Mouse (Mus musculus) thymus, adult 2 months (tissue): ENCODE measurements around the gene Rfc4. TPM values are rescaled to one million over a fixed set of nuclear protein-coding genes. Genes with fewer than 3 reads are reported as not detected.
A peak's percentile ranks its signal among the peaks of the same experiment; 100 is the strongest.

Source experiments
- DNase-seq: peaks from one replicate; pipeline ENCODE4 v3.0.0; 2021
- H3K27ac ChIP-seq: fragments of 200-500 bp; 2 replicates; pipeline ENCODE4 v1.5.1; 2012; ENCODE audit warnings: low read length, control low read depth; ENCODE audit not compliant: control insufficient read depth, insufficient read depth
- H3K27me3 ChIP-seq: fragments of 200-500 bp; 2 replicates; pipeline ENCODE4 v1.6.1; 2012; ENCODE audit warnings: mild to moderate bottlenecking, low read length, moderate library complexity, mixed read lengths; ENCODE audit not compliant: control insufficient read depth, insufficient read depth
- H3K36me3 ChIP-seq: fragments of 200-500 bp; 2 replicates; pipeline ENCODE4 v1.6.1; 2012; ENCODE audit warnings: mild to moderate bottlenecking, low read length, moderate library complexity; ENCODE audit not compliant: control insufficient read depth, insufficient read depth
- H3K4me1 ChIP-seq: fragments of 200-500 bp; replicated peaks from 2 replicates; pipeline ENCODE4 v1.6.1; 2012; ENCODE audit warnings: low read length; ENCODE audit not compliant: control insufficient read depth, insufficient read depth
- H3K4me3 ChIP-seq: fragments of 200-500 bp; 2 replicates; pipeline ENCODE4 v1.5.1; 2012; ENCODE audit warnings: mild to moderate bottlenecking, low read length, control low read depth, moderate library complexity; ENCODE audit not compliant: control insufficient read depth, insufficient read depth
- CTCF ChIP-seq: fragments of 200-500 bp; IDR thresholded peaks from 2 replicates; pipeline ENCODE4 v1.5.1; 2012; ENCODE audit warnings: mild to moderate bottlenecking, control low read depth, low read length, moderate library complexity, borderline replicate concordance; ENCODE audit not compliant: control insufficient read depth, poor library complexity, insufficient read depth; ENCODE audit errors: extremely low read depth
- POLR2A ChIP-seq: fragments of 200-500 bp; IDR thresholded peaks from 2 replicates; pipeline ENCODE4 v1.6.1; 2012; ENCODE audit warnings: mild to moderate bottlenecking, low read length, control low read depth, moderate library complexity; ENCODE audit not compliant: control insufficient read depth, poor library complexity, insufficient read depth; ENCODE audit errors: extremely low read depth
- WGBS: fragments of 180-500 bp; shearing (Covaris S2); methylation state at CpG from one replicate; pipeline ENCODE4 v1.1.7; 2018; 5-methylcytosine and 5-hydroxymethylcytosine counted together
- polyA plus RNA-seq: library from polyadenylated mRNA; depleted of rRNA; stranded (reverse); fragments of >200 nt; gene quantifications from 2 replicates; pipeline ENCODE4 v1.2.3, GENCODE M21; 2012

Gene Rfc4
- polyA plus RNA-seq, 1 experiment: 2.6 TPM

DNA sequence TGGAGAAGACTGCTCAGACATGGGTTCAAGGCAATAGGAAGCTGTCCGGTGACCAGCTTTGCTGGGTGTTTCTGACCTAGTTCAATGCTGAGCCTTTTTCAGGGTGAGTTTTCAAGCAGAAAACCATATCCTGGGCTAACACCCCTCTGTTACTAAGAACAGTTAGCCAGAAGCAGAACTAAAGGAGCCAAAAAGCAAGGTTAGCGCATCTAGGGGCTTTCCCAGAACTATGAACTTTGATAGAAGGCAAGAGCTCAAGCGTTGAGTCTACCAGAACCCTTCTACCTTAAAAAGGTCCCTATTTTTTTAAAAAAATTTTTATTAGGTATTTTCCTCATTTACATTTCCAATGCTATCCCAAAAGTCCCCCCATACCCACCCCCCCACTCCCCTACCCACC, 13.4 kb upstream of the Rfc4 start:
- 85% methylated on average over 3 of the region's 3 CpGs for WGBS
- Histone ChIP-seq H3K27ac (no peak overlapping the region), H3K36me3 (no peaks in the 10 kb centered on the region), H3K4me3 (no peak overlapping the region), H3K27me3 (no peaks in the 10 kb centered on the region), H3K4me1 (peaks cover 7% of the 10 kb centered on the region)
- DNase-seq: no peak
- no peak for TF ChIP-seq POLR2A
- TF ChIP-seq CTCF: no peak

DNA sequence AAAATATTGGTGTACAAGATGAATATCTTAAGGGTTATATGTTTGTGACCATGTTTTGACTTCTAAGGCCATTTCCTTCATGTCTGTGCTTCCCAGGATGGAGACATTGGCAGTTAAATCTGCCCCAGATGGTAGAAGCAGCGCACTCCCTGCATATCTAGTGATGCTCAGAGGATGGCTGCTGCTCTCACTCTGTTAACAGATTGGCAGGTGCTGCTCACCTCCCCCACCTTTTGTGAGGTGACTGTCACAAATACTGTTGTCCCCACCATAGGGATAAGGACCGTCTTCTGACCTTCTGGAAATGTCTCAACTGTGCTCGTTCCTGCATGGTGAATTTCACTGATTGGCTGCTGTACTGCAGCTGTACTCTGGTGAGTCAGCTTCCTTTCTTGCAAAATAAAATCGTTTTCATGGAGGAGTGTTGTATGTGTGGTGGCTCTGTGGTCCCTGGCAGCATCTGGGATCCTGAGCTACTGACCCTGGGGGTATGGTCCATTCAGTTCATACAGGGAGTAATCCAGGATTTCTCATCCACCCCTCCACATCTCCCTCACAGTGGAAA, 9.0 kb upstream of the Rfc4 start:
- Histone ChIP-seq H3K4me3 (no peak overlapping the region), H3K4me1 (peaks cover 2% of the 10 kb centered on the region; the same call in 1 of the 2 replicates), H3K36me3 (no peaks in the 10 kb centered on the region), H3K27me3 (no peaks in the 10 kb centered on the region), H3K27ac (no peak overlapping the region)
- TF ChIP-seq POLR2A: no peak
- TF ChIP-seq CTCF: no peak
- no peak for DNase-seq
- 42% methylated on average over 4 of the region's 4 CpGs for WGBS

DNA sequence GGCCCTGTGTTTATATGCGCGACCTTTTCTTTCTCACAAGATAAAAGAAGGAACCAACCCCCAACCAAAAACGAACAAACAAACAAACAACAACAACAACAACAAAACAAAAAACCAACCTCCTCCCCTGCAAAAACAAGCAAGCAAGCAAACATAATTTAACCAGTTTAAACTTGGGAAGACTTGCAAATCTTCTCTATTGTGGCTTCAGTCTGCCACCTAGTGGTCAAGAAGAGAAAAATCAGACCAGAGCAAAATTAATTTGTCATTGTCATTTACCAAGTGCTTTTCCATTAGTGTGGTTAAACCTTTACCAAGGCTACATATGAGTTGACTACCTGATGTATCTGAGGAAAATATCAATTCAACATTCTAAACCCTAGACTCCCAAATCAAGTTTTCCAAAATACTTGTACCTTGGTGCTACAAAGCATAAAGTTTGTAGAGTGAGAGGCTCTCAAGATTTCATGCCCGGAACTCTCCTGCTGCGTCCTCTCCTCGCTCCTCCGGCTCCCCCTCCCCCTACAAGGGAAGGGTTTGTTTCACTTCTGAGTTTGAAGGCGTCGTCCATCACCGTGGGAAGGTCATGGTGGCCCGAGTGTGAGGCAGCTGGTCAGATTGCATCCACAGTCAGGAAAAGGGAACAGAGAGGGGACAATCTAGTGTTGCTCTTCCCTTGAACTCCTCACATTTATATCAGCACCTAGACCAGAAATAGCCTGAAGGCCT, 8.0 kb upstream of the Rfc4 start:
- Histone ChIP-seq H3K4me1 (peaks cover 2% of the 10 kb centered on the region; the same call in 1 of the 2 replicates), H3K4me3 (no peak overlapping the region), H3K27me3 (no peaks in the 10 kb centered on the region), H3K36me3 (no peaks in the 10 kb centered on the region), H3K27ac (no peak overlapping the region)
- no peak for TF ChIP-seq POLR2A
- WGBS: 21% methylated on average over 11 of the region's 11 CpGs
- DNase-seq: peak; percentile 19

DNA sequence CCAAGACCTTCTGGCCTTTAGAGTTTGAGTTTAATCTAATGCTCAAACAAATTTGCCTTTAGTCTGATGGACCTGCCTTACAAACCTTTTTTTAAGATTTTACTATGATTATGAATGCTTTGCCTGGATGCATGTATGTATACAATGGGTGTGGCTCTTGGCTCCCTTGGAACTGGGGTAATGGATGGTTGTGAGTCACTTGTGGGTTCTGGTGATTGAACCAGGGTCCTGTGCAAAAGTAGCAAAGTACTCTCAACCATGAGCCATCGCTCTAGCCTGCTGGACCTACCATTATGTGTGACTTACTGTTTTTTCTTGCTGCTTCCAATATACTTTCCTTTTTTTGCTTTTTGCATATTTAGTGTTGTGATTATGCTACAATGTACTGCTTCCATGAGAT, 4.8 kb upstream of the Rfc4 start:
- H3K36me3 ChIP-seq: no peaks in the 10 kb centered on the region
- no peak overlapping the region for H3K4me3 ChIP-seq
- WGBS: 95% methylated on average over 1 of the region's 1 CpGs
- no peak for DNase-seq
- H3K27me3 ChIP-seq: no peaks in the 10 kb centered on the region
- TF ChIP-seq POLR2A: no peak
- TF ChIP-seq CTCF: no peak
- H3K27ac ChIP-seq: no peak overlapping the region
- peaks cover 8% of the 10 kb centered on the region for H3K4me1 ChIP-seq

DNA sequence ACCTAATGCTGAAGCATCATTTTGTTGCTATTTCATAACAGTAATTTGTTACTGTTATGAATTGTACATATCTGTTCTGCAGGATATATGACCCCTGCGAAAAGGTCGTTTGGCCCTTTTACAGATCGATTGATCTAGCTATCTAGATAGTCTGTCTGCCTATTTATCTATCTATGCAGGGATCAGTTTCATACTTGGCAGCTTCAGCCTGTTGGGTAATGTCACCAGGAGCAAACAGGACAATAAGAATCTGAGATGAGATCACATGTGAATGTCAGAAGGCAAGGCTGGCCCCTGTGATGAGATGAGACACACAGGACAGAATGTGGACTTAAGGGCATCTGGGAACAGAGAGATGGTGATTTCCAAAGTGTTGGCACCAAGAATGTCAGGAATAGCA, 2.8 kb upstream of the Rfc4 start:
- Histone ChIP-seq H3K27me3 (no peaks in the 10 kb centered on the region), H3K27ac (no peak overlapping the region), H3K36me3 (no peaks in the 10 kb centered on the region), H3K4me1 (peaks cover 8% of the 10 kb centered on the region), H3K4me3 (no peak overlapping the region)
- TF ChIP-seq POLR2A: no peak
- no peak for TF ChIP-seq CTCF
- no peak for DNase-seq
- 96% methylated on average over 3 of the region's 3 CpGs for WGBS

GRCm38 (mm10) chr16:23127311-23127672, 245 bp downstream of the Rfc4 start:
- Histone ChIP-seq H3K27ac (no peak overlapping the region), H3K4me1 (peaks cover 8% of the 10 kb centered on the region), H3K36me3 (peaks cover 3% of the 10 kb centered on the region; the same call in 1 of the 2 replicates), H3K27me3 (no peaks in the 10 kb centered on the region), H3K4me3 (peak overlapping the region; percentile 78)
- no peak for DNase-seq
- no peak for TF ChIP-seq CTCF
- no peak for TF ChIP-seq POLR2A
- WGBS: 2% methylated on average over 4 of the region's 4 CpGs
